Mouse (Mus musculus) ES-E14 (cell line): ENCODE measurements at regions not wholly inside any gene's neighbourhood (a gene's known extent, or its start where the extent isn't known, plus 50 kb on each side); places are given as distances from the start of the nearest gene placed in this dataset.

ENCODE experiments used
- CHD2 ChIP-seq: IDR thresholded peaks from 2 replicates; pipeline ENCODE4 v1.6.1; 2014; ENCODE audit warnings: mild to moderate bottlenecking, low read depth, low read length, inconsistent platforms
- HCFC1 ChIP-seq: IDR thresholded peaks from 2 replicates; pipeline ENCODE4 v1.6.1; 2012; ENCODE audit warnings: low read length, inconsistent platforms, borderline replicate concordance; ENCODE audit not compliant: insufficient read depth

- TF ChIP-seq HCFC1 (no peak), CHD2 (no peak)
Observed at GRCm38 (mm10) chrX:70791796-70792195, 258.3 kb upstream of the Mamld1 start.
